Mouse (Mus musculus) frontal cortex, postnatal 14 days (tissue): Measurements from ENCODE around the gene Aspscr1.
"Not testable (repeated sequence)": the region's sequence is repeated elsewhere in the genome, so short reads cannot be mapped to it uniquely, and the experiment has no call there.

Experiments used
- DNase-seq, 2 experiments: peaks; one replicate each; pipeline ENCODE4 v3.0.0; 2022; ENCODE audit warnings: low spot score in 2 of 2

Aspscr1 gene

DNA sequence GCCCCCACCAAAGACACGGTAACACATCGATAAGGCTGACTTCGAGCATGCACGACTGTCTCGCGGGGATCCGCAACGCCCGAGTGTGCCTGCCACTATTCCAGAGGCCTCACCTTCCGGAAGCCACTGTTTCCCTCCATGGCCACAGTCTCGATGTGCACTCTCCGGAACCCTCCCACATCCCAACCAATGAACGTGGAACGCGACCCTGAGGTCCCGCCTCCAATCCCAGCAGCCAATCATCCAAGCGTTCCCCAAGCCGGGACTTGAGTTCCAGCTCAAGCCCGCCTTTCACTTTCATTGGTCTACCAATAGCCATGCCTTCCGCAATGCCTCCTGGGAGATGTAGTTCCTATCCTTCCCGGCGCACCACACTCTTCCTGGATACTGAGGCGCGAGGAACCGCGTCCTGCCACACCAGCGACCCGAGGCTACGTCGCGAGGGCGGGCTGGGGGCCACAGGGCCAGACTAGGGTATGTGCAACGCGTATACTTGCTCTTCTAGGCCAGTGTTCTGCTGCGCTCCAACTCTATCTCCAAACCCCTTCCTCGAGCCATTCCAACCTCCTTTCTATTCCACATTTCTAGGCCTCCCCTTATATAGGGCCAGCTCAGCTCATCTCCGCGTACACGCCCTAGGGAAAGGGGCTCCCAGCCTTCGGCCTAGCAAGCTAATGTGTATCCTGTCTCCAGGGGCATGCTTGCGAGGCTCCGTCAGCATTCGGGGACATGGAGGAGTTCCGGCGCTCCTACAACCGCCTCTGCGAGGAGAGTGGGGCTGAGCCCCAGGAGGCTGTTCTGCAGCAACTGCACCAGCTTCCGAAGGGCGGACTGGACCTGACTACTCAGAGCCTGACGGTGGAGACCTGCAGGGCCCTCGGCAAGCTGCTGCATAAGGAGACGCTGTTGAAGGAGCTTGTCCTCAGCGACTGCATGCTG lies 41.1 kb downstream of the Aspscr1 start, which contains the start of the genes Cenpx and Lrrc45:
Cenpx (minus strand) TSS at position 159 of the 939 bp plus-strand sequence.
Lrrc45 (plus strand) TSS at position 346 of the 939 bp plus-strand sequence.
- peak; percentile 96 to 97 for DNase-seq

DNA sequence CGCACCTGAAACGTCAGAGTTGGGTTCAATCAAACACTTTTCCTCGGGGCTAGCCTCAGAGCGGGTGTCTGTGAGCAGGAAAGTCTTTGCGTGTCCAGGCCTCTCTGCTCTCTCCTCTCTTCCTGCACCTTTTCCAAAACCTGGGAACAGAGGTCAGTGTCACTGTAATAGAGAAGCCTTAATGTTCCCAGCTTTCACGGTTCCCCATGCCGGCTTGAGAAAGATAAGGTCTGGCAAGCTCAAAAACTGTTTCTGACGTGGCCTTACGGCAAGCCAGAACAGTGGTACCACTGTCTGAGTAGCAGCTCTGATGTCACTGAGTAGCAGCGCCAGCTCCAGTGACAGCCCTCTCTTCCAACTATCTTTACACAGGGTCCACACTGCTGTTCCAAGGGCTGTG lies 41.8 kb downstream of the Aspscr1 start:
- no peak for DNase-seq

DNA sequence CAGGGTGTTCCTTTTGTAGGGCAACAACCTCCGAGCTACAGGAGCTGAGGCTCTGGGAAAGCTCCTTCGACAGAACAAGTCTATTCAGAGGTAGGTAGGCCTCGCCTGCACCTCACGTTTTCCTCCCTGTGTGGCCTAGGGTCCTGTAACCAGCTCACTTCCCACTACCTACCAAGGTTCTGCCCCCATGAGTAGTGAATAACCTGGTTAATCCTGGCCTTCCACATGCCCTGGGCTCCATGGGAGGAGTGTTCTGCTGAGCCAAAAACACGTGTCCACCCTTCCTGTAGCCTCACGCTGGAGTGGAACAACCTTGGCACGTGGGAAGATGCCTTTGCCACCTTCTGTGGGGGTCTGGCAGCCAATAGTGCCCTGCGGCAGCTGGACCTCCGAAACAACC lies 42.4 kb downstream of the Aspscr1 start:
- no peak for DNase-seq

DNA sequence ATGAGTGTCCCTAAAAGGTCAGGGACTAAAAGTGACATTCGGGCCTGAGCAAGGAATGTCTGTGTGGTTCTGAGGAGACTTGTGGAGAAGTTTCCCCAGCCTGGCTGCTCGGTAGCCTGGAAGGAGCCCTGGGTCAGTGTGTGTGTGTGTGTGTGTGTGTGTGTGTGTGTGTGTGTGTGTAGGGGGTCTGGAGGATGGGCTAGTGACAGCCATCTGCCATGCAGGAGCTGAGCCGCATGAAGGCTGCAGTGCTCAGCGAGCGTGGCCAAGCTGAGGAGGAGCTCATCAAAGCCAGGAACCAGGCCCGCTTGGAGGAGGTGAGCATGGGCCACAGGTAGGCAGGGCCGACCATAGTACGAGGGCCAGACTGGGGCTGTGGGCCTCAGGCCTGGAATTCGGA lies 46.5 kb downstream of the Aspscr1 start:
- no peak for DNase-seq

DNA sequence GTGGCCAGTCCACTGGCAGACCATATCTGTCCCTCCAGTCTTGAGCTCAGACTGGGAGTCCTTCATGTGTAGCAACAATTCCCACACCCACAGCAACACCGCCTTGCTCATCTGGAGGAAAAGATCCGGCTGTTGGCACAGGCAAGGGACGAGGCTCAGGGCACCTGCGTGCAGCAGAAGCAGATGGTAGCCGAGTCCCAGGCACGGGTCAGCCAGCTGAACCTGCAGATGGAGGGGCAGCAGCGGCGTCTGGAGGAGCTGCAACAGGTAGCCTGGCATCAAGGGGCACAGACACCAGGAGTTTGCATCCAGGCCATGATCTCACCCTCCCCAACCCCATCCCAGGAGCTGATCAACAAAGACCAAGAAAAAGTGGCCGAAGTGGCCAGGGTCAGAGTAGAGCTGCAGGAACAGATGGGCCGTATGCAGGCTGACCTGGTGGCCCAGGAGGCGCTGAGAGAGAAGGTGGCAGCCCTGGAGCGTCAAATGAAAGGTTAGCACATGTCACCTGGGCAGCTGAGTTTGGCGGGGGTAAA lies 47.1 kb downstream of the Aspscr1 start:
- no peak for DNase-seq

DNA sequence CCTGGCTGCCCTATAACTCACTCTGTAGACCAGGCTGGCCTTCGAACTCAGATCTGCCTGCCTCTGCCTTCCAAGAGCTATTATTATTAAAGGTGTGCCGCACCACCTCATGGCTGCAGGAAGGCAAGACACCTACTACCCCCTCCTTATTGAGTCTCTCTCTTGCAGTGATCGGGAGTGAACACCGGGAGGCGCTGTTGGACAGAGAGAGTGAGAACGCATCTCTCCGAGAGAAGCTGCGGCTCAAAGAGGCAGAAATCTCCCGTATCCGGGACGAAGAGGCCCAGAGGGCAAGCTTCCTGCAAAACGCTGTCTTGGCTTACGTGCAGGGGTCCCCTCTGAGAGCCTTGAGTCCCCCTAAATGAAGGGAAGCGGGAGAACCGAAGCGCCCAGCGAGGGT lies 47.7 kb downstream of the Aspscr1 start:
- DNase-seq: peak; percentile 78 to 89

DNA sequence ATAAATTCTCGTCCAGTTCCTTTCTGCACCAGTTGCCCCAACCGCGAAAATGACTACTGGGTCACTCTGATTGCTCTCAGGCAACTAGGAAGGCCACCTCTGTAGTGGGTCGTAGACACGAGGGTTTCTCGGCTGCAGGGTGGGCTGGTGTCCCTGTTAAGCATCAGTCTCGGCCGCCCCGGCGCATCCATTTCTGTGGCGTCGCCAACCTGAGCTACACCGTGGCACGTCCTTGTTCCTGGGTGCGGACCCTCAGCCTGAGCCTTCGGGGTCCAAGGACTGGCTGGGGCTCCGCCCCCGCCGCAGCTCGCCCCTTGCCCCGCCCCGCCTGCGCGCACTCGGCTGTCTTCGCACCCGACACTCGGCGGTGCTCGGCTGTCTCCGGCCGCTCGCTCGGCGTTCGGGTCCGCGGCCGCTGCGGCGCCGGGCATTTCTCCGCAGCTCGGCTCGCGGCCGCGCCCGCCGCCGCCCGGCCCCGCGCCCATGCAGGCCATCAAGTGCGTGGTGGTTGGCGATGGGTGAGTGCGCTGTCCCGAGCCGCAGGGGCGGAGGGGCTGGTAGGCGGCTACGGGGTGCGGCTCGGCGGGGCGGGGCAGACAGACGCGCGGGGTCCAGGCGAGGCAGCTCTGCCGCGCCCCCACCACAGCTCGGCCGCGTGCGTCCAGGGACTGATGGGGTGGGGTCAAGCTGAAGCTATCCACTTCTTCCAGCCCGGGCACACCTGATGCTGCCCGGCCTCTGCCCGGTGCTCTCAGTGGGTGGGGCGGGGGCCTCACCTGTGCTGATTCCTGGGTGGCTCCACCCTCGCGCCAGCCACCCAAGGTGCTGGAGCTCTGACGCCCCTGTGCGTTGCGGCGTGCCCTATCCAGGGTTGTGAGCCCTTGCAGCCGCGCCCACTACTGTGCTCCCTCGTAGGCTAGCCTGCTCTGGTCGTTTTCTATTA lies 48.6 kb downstream of the Aspscr1 start, which contains the start of gene Rac3:
Rac3 (plus strand) TSS at position 347 of the 943 bp plus-strand sequence.
- peak in 1 of 2 experiments; percentile 47 for DNase-seq

DNA sequence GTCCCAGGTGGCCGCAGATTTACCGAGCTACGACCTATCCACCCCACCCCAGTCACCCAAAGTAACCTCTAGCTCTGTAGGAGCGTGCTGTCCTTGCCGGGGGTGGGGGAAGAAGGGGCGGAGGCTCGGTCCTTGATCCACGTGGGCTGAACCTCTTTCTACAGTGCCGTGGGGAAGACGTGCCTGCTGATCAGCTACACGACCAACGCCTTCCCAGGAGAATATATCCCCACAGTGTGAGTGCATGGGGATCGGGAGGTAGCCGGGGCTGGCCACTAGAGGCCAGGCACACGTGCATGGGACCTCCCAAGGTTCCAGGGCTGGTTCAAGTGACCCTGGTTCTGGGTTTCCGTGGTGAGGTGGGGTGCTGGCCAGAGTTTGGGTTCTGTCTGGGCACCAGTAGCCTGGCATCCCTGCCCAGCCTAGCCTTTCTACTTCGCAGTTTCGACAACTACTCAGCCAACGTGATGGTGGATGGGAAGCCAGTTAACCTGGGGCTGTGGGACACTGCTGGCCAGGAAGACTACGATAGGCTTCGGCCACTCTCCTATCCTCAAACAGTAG lies 49.4 kb downstream of the Aspscr1 start:
- no peak for DNase-seq

DNA sequence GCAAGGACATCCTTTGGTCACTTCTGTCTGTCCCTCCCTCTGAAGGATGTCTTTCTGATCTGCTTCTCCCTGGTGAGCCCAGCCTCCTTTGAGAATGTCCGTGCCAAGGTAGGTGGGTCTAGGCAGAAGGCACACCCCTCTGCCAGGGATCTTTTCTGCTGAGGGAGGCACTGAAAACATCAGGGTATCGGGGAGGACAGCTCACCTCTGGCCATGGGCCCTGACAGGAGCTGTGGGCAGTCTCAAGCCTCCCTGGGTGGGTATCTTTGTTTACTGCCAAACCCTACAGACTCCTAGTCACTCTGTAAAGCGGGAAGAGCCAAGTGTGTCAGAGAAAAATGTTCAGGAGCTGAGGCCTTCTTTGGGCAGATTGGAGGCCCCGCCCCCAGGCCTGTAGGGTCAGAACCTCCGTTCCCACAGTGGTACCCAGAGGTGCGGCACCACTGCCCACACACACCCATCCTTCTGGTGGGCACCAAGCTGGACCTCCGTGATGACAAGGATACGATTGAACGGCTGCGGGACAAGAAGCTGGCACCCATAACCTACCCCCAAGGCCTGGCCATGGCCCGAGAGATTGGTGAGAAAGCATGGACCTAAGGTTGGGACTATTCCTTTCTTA lies 50.1 kb downstream of the Aspscr1 start:
- no peak for DNase-seq

DNA sequence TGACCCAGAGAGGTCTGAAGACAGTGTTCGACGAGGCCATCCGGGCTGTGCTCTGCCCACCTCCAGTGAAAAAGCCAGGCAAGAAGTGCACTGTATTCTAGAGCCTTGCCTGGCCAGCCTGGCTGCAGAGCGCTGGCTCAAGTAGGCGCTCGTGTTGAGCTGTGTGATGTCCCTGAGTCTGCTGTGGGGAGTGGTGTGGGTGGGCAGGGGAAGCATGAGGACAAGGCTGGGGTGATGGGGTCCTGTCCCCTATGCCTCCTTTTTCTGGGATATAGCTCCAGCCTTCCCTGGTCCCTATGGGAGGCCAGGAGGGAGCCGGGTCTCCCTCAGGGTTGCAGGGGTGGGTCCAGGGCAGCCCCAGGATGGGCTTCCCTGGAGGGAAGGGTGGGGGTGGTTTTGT lies 50.7 kb downstream of the Aspscr1 start:
- DNase-seq: no peak

DNA sequence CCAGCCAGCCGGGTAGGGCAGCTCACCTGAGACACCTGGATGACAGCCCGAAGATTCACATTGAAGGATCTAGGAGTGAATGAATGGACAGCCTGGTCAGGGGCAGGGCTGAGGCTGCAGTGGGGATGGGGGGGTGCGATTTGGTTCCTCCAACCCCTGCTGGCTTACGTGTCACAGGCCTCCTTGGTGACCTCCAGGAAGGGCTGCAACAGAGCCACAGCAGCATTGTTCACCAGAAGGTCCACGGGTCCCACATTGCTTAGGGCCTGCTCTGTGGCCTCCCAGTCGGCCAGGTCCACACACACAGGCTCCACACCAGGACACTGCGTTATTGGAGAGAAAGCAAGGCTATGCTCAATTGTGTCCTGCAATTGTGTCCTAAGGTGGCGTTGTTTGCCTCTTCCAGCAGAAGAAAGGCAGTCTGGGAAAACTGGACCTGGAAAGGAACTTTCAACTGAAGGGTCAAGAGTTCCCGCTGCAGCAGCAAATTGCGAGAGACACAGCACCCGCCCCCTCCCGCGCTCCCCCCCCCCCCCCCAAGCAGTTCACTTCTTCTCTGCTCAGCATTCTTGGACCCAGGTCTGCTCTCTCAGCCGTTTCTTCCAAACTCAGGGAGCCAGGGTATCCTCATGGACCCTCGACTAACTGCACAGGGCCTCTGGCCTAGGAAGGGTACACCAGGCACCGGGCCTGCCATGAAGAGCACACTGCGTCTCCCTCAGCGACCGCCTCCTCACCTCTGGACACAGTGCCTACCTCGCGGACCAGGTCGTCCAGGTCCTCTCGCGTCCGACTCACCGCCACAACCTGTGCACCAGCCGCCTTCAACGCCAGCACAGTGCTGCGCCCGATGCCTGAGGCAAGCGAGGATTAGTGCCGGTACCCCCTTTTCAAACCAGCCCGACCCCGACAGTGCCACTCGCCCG lies 53.7 kb downstream of the Aspscr1 start:
- no peak for DNase-seq

DNA sequence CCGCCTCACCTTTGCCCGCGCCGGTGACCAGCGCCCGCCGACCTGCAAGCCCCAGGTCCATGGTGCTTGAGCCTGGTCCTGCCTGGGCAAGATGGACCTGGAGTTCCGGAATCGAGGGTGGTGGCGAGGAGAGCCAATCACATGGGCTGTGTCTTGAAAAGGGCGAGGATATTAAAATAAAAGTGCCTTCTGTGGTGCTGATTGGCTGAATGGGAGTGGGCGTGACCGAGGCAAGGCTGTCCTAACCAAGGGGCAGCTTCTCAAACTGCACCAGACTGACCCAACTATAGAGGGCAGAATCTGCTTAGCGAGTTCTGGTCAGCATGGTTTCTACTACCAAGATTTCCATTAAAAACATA lies 54.4 kb downstream of the Aspscr1 start, which contains the start of gene Dcxr:
Dcxr (minus strand) TSS at position 113 of the 359 bp plus-strand sequence.
- peak; percentile 68 to 71 for DNase-seq

DNA sequence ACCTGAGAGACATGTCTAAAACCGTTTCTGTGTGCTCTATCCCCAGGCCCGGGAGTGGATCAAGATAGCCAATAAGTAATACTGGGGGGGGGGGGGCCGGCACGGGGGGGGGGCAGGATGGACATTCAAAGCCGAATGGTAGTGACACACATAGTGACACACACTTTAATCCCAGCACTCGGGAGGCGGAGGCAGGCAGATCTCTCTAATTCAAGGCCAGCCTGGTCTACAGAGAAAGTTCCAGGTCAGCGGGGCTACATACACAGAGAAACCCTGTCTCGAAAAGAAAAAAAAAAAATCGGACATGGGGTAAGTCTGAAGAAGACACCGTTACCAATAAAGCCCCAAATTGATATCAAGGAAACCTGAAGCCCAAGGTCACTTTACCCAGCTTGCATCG lies 54.8 kb downstream of the Aspscr1 start:
- DNase-seq: no peak

DNA sequence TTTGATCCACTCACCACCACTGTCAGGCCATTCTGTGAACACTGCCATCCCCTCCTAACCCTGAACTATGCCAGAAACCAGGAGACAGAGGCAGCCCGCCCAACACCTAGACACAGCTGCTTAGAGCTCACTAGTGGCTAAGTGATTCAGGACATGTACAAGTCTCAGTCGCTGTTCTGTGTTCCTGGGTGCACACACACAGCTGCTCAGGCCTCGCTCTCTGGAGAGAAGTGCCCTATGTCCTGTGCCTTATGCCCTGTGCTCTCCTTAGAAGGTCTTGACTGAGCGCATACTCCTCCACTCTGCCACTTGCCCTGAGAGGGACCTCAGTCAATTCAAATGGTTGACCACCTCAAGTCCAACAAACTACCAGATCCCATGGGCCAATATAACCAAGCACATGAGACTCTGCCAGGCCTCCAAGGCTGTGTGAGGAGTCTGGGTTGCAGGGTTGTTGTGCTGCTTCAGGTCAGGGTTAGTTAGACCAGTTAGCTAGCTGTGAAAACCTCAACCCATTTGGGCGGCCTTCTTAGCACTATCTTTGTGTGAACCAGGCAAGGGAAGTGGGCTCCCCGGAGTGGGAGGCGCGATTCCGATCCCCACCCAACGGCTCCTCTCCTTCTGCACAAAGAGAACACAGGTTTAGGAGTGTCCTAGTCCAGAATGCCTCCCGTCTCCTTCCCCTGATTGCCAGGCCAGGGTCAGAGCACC lies 55.9 kb downstream of the Aspscr1 start:
- no peak for DNase-seq

DNA sequence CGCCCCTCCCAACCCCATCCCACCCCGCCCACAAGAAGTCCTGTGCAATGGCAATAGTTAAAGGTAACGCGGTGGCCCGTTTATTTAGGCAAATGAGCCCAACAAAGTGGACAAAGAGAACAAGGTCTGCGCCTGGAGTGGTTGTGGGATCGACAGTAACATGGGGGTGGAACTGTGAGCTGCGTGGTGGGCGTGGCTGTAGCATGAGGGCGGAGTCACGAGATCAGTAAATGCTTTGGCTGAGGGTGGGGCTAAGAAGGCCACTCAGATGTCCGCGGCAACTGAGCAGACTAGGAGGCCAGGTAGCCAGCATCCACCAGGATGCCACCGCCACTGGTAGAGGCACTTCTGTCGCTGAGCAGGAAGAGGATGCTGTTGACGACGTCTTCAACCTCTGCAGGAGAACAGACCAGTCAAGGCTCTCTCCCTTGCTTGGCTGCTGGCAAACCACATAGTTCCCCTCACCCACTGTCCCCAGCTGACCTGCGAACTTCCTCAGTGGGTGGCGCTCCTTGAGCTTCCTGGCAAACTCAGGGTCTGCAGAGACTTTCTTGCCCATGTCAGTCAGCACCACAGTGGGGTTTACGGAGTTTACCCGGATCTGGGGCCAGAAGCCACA lies 56.8 kb downstream of the Aspscr1 start:
- DNase-seq: not testable (repeated sequence)

DNA sequence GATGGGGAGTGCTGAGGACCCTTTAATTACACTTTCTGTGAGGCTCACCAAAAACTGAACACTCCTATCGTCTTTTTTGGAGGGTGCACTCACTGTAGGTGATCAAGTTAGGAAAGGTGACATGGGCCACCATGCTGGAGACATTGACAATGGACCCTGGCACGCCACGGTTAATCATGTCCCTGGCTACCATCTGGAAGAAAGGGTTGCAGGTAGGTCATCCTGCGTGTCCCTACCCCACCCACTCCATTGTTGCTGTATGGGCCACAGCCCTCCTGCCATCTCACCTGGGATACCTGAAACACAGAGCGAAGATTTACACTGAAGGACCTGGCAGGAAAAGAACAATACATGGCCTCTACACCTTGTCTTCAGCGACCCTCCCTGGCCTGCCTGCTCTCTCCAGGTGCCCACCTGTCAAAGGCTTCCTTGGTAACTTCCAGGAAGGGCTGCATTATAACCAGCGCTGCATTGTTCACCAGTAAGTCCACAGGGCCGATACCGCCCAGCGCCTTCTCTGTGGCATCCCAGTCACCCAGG lies 57.6 kb downstream of the Aspscr1 start:
- DNase-seq: no peak

DNA sequence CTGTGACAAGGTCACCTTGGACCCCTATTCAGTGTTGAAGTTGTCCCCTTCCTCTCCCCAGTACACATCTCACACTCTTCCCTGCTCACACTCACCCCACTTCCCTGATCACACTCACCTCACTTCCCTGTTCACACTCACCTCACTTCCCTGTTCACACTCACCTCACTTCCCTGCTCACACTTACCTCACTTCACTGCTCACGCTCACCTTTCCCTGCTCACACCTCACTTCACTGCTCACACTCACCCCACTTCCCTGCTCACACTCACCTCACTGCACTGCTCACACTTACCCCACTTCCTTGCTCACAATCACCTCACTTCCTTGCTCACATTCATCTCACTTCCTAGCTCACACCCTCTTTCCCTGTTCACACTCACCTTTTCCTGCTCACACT lies 58.6 kb downstream of the Aspscr1 start:
- no peak for DNase-seq

DNA sequence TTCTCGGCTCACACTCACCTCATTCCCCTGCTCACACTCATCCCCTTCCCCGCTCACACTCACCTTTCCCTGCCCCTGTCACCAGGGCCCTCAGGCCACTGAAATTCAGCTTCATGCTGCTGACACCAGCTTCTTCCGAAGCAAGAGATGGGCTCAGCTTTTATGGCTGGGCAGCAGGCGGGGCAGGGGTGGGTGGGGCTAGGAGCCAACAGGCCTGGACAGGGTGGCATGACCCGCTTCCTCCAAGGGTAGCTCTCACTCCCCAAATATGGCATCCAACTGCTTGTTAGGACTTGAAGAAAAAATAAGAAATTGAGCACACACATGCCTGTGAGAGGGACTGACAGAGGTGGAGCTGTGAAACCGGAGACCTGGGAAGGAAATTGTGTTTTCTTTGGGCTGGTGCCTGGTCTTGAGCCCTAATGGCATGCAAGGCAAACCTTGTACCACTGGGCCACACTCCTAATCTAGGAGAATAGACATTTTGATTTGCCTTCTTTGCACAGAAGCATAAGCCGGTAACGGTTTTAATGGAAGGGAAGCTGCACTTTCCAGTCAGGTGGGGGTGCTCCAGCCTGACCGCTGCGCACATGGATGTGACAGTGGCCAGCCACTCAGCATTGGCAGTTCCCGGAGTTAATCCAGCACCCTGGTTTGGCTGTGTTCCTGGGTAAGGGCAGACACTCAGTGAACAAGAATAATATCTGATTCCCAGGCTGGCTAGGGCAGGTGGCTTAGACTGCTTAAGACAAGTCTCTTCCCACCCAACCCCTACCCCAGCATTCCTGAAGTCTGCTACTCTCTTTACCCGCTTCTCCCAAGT lies 59.3 kb downstream of the Aspscr1 start, which contains the start of gene Cbr2:
Cbr2 (minus strand) TSS at position 257 of the 823 bp plus-strand sequence.
- DNase-seq: no peak
